ENCODE assay signal across 21 mouse cellular contexts in the genomic region with DNA sequence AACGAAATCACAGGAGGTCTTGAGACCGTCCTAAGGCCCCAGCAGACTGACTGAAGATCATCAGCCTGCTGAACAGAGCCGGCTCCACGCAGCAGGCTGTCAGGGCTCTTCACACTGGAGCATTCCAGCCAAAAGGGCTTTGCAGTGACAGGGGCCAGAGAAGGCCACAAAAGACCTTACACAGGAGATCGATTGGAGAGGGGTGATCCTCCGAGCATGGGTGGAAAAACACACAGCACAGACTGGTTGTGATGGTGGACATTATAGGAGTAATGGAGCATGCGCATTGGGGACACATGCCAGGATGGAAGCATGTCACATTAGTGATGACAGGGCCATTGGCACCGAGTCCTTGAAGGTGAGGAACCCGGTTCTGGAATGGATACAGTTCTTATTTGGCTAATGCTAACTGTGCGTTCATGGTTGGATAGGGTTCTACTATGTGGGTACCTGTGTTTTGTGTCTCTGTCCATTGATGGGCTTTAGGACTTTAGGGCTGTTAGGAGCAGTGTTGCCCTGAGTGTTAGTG. TPM values are rescaled to one million over a fixed set of nuclear protein-coding genes. Genes with fewer than 3 reads are reported as not detected.
DNase-seq lines count a peak whose midpoint lies in the region; ATAC-seq and TF ChIP-seq lines count a peak whose summit lies in the region.
"Had no signal": no experiment of that assay in that cellular context is flagged by ENCODE, and none has a peak within 500 bp of the region (broad histone marks: within the 10 kb centered on the region; RNA-seq: fewer than 3 reads in every experiment).

No protein-coding gene starts in this region.

- no peak for DNase-seq in heart, postnatal 25 days (ENCODE audit: low spot score)
- peak; percentile 17 for DNase-seq in left cerebral cortex, postnatal 4 days
- DNase-seq in left cerebral cortex, postnatal 36 days (ENCODE audit: low spot score in 2 of 2) = no peak
- peak; percentile 46 to 52 for DNase-seq in cerebellum, adult 2 months
- DNase-seq in cerebellum, postnatal 25 days = peak; percentile 54 to 64
- DNase-seq in thymus, postnatal 14 days = no peak
- no peak for DNase-seq in gastrocnemius, adult 18-20 months (ENCODE audit: low spot score)
- DNase-seq: adrenal gland, adult 2 months; B cell, adult 2 months; kidney, adult 18-20 months; lung, adult 18-20 months; lung, postnatal 10 days; thymus, adult 18-20 months; thymus, postnatal 4 days had no signal

- peaks cover 52% of the 10 kb centered on the region for H3K36me3 ChIP-seq in heart, embryonic 13.5 days

- H3K4me1 ChIP-seq in heart, embryonic 13.5 days = peaks cover 34% of the 10 kb centered on the region
- peaks cover 14% of the 10 kb centered on the region for H3K4me1 ChIP-seq in cerebellum, adult 2 months (ENCODE audit: control insufficient read depth, insufficient read depth, low read length)
- H3K4me1 ChIP-seq: forebrain, embryonic 10.5 days; midbrain, embryonic 10.5 days had no signal

- TF ChIP-seq CTCF in cerebellum, adult 2 months (IDR thresholded peaks at IDR 0.05; ENCODE audit: borderline replicate concordance, insufficient read depth, low read depth, low read length) = no peak

- intact Hi-C loops in heart, postnatal 25 days (cut with DNase I) = no loop called here
- intact Hi-C loops in left cerebral cortex, postnatal 4 days (cut with DNase I) = no loop called here
- intact Hi-C loops in left cerebral cortex, postnatal 36 days (cut with DNase I) = loop anchor here (10.0 kb wide), 1 partner anchor 548 kb away; no protein-coding TSS in a partner anchor

- no peaks in the 10 kb centered on the region for H3K9me3 ChIP-seq in heart, embryonic 13.5 days
- H3K9me3 ChIP-seq: forebrain, embryonic 10.5 days; limb, embryonic 12.5 days; midbrain, embryonic 10.5 days had no signal

- H3K4me3 ChIP-seq in heart, embryonic 13.5 days = no peak overlapping the region
- H3K4me3 ChIP-seq in cerebellum, adult 2 months (replicated peaks; ENCODE audit: insufficient read depth, low read depth, low read length) = no peak overlapping the region
- H3K4me3 ChIP-seq: forebrain, embryonic 10.5 days; limb, embryonic 12.5 days; midbrain, embryonic 10.5 days had no signal

- no peak overlapping the region for H3K9ac ChIP-seq in heart, embryonic 13.5 days
- H3K9ac ChIP-seq: hindbrain, embryonic 14.5 days; limb, embryonic 12.5 days had no signal

- no peak overlapping the region for H3K4me2 ChIP-seq in heart, embryonic 13.5 days
- H3K4me2 ChIP-seq: hindbrain, embryonic 14.5 days; limb, embryonic 12.5 days; liver, embryonic 11.5 days had no signal

- no peak for TF ChIP-seq POLR2A in cerebellum, adult 2 months (IDR thresholded peaks at IDR 0.05; ENCODE audit: borderline replicate concordance, insufficient read depth, low read length)

- peak overlapping the region; percentile 61; the same call in 1 of the 2 replicates for H3K27ac ChIP-seq in heart, embryonic 13.5 days (replicated peaks)
- no peak overlapping the region for H3K27ac ChIP-seq in cerebellum, adult 2 months (ENCODE audit: insufficient read depth, low read length)
- H3K27ac ChIP-seq: forebrain, embryonic 10.5 days; hindbrain, embryonic 14.5 days; limb, embryonic 12.5 days; midbrain, embryonic 10.5 days had no signal

- H3K27me3 ChIP-seq in heart, embryonic 13.5 days (replicated peaks) = no peaks in the 10 kb centered on the region
- H3K27me3 ChIP-seq in cerebellum, adult 2 months (ENCODE audit: control insufficient read depth, insufficient read depth, low read length) = no peaks in the 10 kb centered on the region
- H3K27me3 ChIP-seq: limb, embryonic 12.5 days had no signal

- ATAC-seq in heart, embryonic 13.5 days (ENCODE audit: extremely low read depth, insufficient number of reproducible peaks, low FRiP score, low TSS enrichment) = no peak
- ATAC-seq: inflammation-experienced regulatory T-cells, adult 6 months had no signal

- 73% methylated on average over 10 of the region's 10 CpGs for WGBS in heart, embryonic 13.5 days
- 23% methylated on average over 10 of the region's 10 CpGs for WGBS in cerebellum, adult 2 months

RNA-seq across cellular contexts. Expression of gene Ap3b1, which starts 37.7 kb away (rescaled TPM):
- polyA plus RNA-seq in heart, embryonic 13.5 days (2015; fragmentation: Nextera tagmentation; extraction: Ambion mirVana) = 28.9 and 29.4 TPM in 2 replicates
- 10 to 100 TPM; 23.5 to 25.9 TPM for total RNA-seq in heart, postnatal 25 days (2021)
- total RNA-seq in left cerebral cortex, postnatal 4 days (2021) = 10 to 100 TPM; 40.5 to 41.1 TPM
- total RNA-seq in left cerebral cortex, postnatal 36 days (2021) = 10 to 100 TPM; 41.1 to 44.3 TPM
- polyA plus RNA-seq in cerebellum, adult 2 months (2012; rRNA removed) = 33.0 and 34.4 TPM in 2 replicates
- total RNA-seq in gastrocnemius, adult 18-20 months (2021) = 10 to 100 TPM; 21.9 to 24.5 TPM

Comparison
In these comparisons a context has a peak if more than half of its experiments do, and no peak if none do; other contexts are left out.
1. DNase-seq: peak in left cerebral cortex, postnatal 4 days (single experiment), cerebellum, adult 2 months (2 of 2) and cerebellum, postnatal 25 days (2 of 2); none in heart, postnatal 25 days (single experiment), left cerebral cortex, postnatal 36 days (0 of 2), thymus, postnatal 14 days (single experiment) and gastrocnemius, adult 18-20 months (single experiment).